Mouse (Mus musculus): ENCODE results near the gene Rnf10. TPM values are rescaled to one million over a fixed set of nuclear protein-coding genes. Genes with fewer than 3 reads are reported as not detected.

The Rnf10 gene
- polyA plus RNA-seq, 1 experiment from 2014 or later: 120 TPM

GRCm38 (mm10) chr5:115240191-115240590, 32.5 kb downstream of the Rnf10 start:
- Histone ChIP-seq H3K9ac (ENCODE audit: low read depth, low read length) (no peak overlapping the region), H3K4me2 (ENCODE audit: low read length) (no peak overlapping the region), H3K27me3 (ENCODE audit: insufficient read depth, low read length) (no peaks in the 10 kb centered on the region), H3K36me3 (ENCODE audit: insufficient read depth, low read length) (peaks cover 46% of the 10 kb centered on the region), H3K9me3 (replicated peaks; ENCODE audit: low read length) (no peaks in the 10 kb centered on the region), H3K4me1 (replicated peaks; ENCODE audit: insufficient read depth, low read length) (peaks cover 6% of the 10 kb centered on the region; the same call in 1 of the 2 replicates), H3K4me3 (replicated peaks; ENCODE audit: low read depth, low read length) (no peak overlapping the region), H3K27ac (no peak overlapping the region)
- TF ChIP-seq CTCF (IDR thresholded peaks at IDR 0.05; ENCODE audit: low read depth): no peak
- ATAC-seq (replicated peaks; ENCODE audit: low FRiP score, low read depth) (no peak), DNase-seq (ENCODE audit: low spot score) (no peak)
- WGBS: 79% methylated on average over 11 of the region's 11 CpGs

- ATAC-seq (replicated peaks; ENCODE audit: low FRiP score, low read depth): no peak
- Histone ChIP-seq H3K4me2 (ENCODE audit: low read length) (peak overlapping the region; percentile 97), H3K27ac (0 out of 2 replicates have a peak overlapping the region, but pooled peaks have one; percentile 4), H3K9me3 (replicated peaks; ENCODE audit: low read length) (no peaks in the 10 kb centered on the region), H3K9ac (ENCODE audit: low read depth, low read length) (peak overlapping the region; percentile 78), H3K36me3 (ENCODE audit: insufficient read depth, low read length) (peaks cover 33% of the 10 kb centered on the region), H3K4me3 (replicated peaks; ENCODE audit: low read depth, low read length) (peak overlapping the region; percentile 85), H3K4me1 (replicated peaks; ENCODE audit: insufficient read depth, low read length) (peaks cover 6% of the 10 kb centered on the region; the same call in 1 of the 2 replicates), H3K27me3 (ENCODE audit: insufficient read depth, low read length) (no peaks in the 10 kb centered on the region)
- WGBS: 5% methylated on average over 11 of the region's 11 CpGs
- TF ChIP-seq CTCF (IDR thresholded peaks at IDR 0.05; ENCODE audit: low read depth): no peak
- peak; percentile 47 for DNase-seq (ENCODE audit: low spot score)
These were observed 33.9 kb downstream of the Rnf10 start for GRCm38 (mm10) chr5:115238729-115239195.

GRCm38 (mm10) chr5:115237803-115238728, 34.6 kb downstream of the Rnf10 start:
- H3K27ac ChIP-seq: peak overlapping the region; percentile 75
- peak; percentile 94 for DNase-seq (ENCODE audit: low spot score)
- peaks cover 6% of the 10 kb centered on the region; the same call in 1 of the 2 replicates for H3K4me1 ChIP-seq (replicated peaks; ENCODE audit: insufficient read depth, low read length)
- H3K36me3 ChIP-seq (ENCODE audit: insufficient read depth, low read length): peaks cover 26% of the 10 kb centered on the region
- ATAC-seq (replicated peaks; ENCODE audit: low FRiP score, low read depth): peak; percentile 73; the same call in 1 of the 2 replicates
- under 1% methylated on average over 87 of the region's 88 CpGs for WGBS
- H3K27me3 ChIP-seq (ENCODE audit: insufficient read depth, low read length): no peaks in the 10 kb centered on the region
- H3K4me3 ChIP-seq (replicated peaks; ENCODE audit: low read depth, low read length): peak overlapping the region; percentile 85
- H3K4me2 ChIP-seq (ENCODE audit: low read length): peak overlapping the region; percentile 97
- no peak for TF ChIP-seq CTCF (IDR thresholded peaks at IDR 0.05; ENCODE audit: low read depth)
- no peaks in the 10 kb centered on the region for H3K9me3 ChIP-seq (replicated peaks; ENCODE audit: low read length)
- H3K9ac ChIP-seq (ENCODE audit: low read depth, low read length): peak overlapping the region; percentile 78

GRCm38 (mm10) chr5:115235786-115236263, 36.9 kb downstream of the Rnf10 start, which contains the start of gene Pop5:
Pop5 (plus strand) TSS chr5:115235836.
- Histone ChIP-seq H3K9ac (ENCODE audit: low read depth, low read length) (peak within 1 kb of the TSS; percentile 70), H3K4me3 (replicated peaks; ENCODE audit: low read depth, low read length) (peak within 1 kb of the TSS; percentile 51), H3K27ac (peak within 1 kb of the TSS; percentile 64; the same call in 1 of the 2 replicates), H3K27me3 (ENCODE audit: insufficient read depth, low read length) (no peaks in the 10 kb centered on the region), H3K9me3 (replicated peaks; ENCODE audit: low read length) (no peaks in the 10 kb centered on the region), H3K4me1 (replicated peaks; ENCODE audit: insufficient read depth, low read length) (peaks cover 6% of the 10 kb centered on the region; the same call in 1 of the 2 replicates), H3K36me3 (ENCODE audit: insufficient read depth, low read length) (peaks cover 9% of the 10 kb centered on the region), H3K4me2 (ENCODE audit: low read length) (peak within 1 kb of the TSS; percentile 92)
- TF ChIP-seq CTCF (IDR thresholded peaks at IDR 0.05; ENCODE audit: low read depth): peak; percentile 98
- peak; percentile 96 for DNase-seq (ENCODE audit: low spot score)
- ATAC-seq (replicated peaks; ENCODE audit: low FRiP score, low read depth): peak; percentile 56
- 1% methylated on average over 21 of the region's 21 CpGs for WGBS

- peaks cover 4% of the 10 kb centered on the region for H3K36me3 ChIP-seq (ENCODE audit: insufficient read depth, low read length)
- DNase-seq (ENCODE audit: low spot score): peak; percentile 72
These were observed 37.4 kb downstream of the Rnf10 start for GRCm38 (mm10) chr5:115235323-115235771.

GRCm38 (mm10) chr5:115234519-115234918, 38.2 kb downstream of the Rnf10 start:
- Histone ChIP-seq H3K27ac (no peak overlapping the region), H3K4me2 (ENCODE audit: low read length) (no peak overlapping the region), H3K4me3 (replicated peaks; ENCODE audit: low read depth, low read length) (no peak overlapping the region), H3K27me3 (ENCODE audit: insufficient read depth, low read length) (no peaks in the 10 kb centered on the region), H3K9me3 (replicated peaks; ENCODE audit: low read length) (no peaks in the 10 kb centered on the region), H3K36me3 (ENCODE audit: insufficient read depth, low read length) (no peaks in the 10 kb centered on the region), H3K4me1 (replicated peaks; ENCODE audit: insufficient read depth, low read length) (peaks cover 6% of the 10 kb centered on the region; the same call in 1 of the 2 replicates), H3K9ac (ENCODE audit: low read depth, low read length) (no peak overlapping the region)
- TF ChIP-seq CTCF (IDR thresholded peaks at IDR 0.05; ENCODE audit: low read depth): no peak
- 73% methylated on average over 6 of the region's 6 CpGs for WGBS
- ATAC-seq (replicated peaks; ENCODE audit: low FRiP score, low read depth) (no peak), DNase-seq (ENCODE audit: low spot score) (no peak)

More at GRCm38 (mm10) chr5:115235323-115235771, 37.4 kb downstream of the Rnf10 start:
- under 1% methylated on average over 45 of the region's 45 CpGs for WGBS
- H3K4me3 ChIP-seq (replicated peaks; ENCODE audit: low read depth, low read length): peak overlapping the region; percentile 51
- H3K9ac ChIP-seq (ENCODE audit: low read depth, low read length): peak overlapping the region; percentile 70
- peak; percentile 5; the same call in 1 of the 2 replicates for TF ChIP-seq CTCF (IDR thresholded peaks at IDR 0.05; ENCODE audit: low read depth)
- ATAC-seq (replicated peaks; ENCODE audit: low FRiP score, low read depth): peak; percentile 44; the same call in 1 of the 2 replicates
- H3K4me2 ChIP-seq (ENCODE audit: low read length): peak overlapping the region; percentile 92
- H3K27me3 ChIP-seq (ENCODE audit: insufficient read depth, low read length): no peaks in the 10 kb centered on the region
- H3K27ac ChIP-seq: peak overlapping the region; percentile 64; the same call in 1 of the 2 replicates
- H3K4me1 ChIP-seq (replicated peaks; ENCODE audit: insufficient read depth, low read length): peaks cover 6% of the 10 kb centered on the region; the same call in 1 of the 2 replicates
- H3K9me3 ChIP-seq (replicated peaks; ENCODE audit: low read length): no peaks in the 10 kb centered on the region

Data from kidney, postnatal 0 days (tissue).